In genomic region chr17:28000389-28000788, GRCm38 (mm10) we compare ENCODE assay signal across 12 mouse cellular contexts.
DNase-seq lines count a peak whose midpoint lies in the region; ATAC-seq and TF ChIP-seq lines count a peak whose summit lies in the region.
"Had no signal": no experiment of that assay in that cellular context is flagged by ENCODE, and none has a peak within 500 bp of the region (broad histone marks: within the 10 kb centered on the region; RNA-seq: fewer than 3 reads in every experiment).

No protein-coding gene starts in this region.

- 68% methylated on average over 4 of the region's 4 CpGs for WGBS in forebrain, embryonic 12.5 days
- WGBS in forebrain, embryonic 13.5 days, result 70% methylated on average over 4 of the region's 4 CpGs
- WGBS in limb, embryonic 14.5 days, result 82% methylated on average over 4 of the region's 4 CpGs

- no peak overlapping the region for H3K4me2 ChIP-seq in forebrain, embryonic 12.5 days
- H3K4me2 ChIP-seq in forebrain, embryonic 13.5 days, result no peak overlapping the region
- no peak overlapping the region for H3K4me2 ChIP-seq in limb, embryonic 14.5 days (replicated peaks; ENCODE audit: low read depth, low read length, severe bottlenecking)
- H3K4me2 ChIP-seq: heart, embryonic 13.5 days had no signal

- no peaks in the 10 kb centered on the region for H3K9me3 ChIP-seq in forebrain, embryonic 12.5 days
- no peaks in the 10 kb centered on the region for H3K9me3 ChIP-seq in forebrain, embryonic 13.5 days (replicated peaks)
- no peaks in the 10 kb centered on the region for H3K9me3 ChIP-seq in limb, embryonic 14.5 days (ENCODE audit: control insufficient read depth, low read length)
- H3K9me3 ChIP-seq: heart, embryonic 13.5 days had no signal

- peaks cover 29% of the 10 kb centered on the region for H3K4me1 ChIP-seq in forebrain, embryonic 12.5 days
- peaks cover 18% of the 10 kb centered on the region; the same call in 1 of the 2 replicates for H3K4me1 ChIP-seq in forebrain, embryonic 13.5 days
- H3K4me1 ChIP-seq in limb, embryonic 14.5 days (ENCODE audit: control insufficient read depth, insufficient read depth, low read length), result 0 out of 2 replicates have a peak, but pooled peaks cover 3% of the 10 kb centered on the region

- peaks cover 24% of the 10 kb centered on the region for H3K36me3 ChIP-seq in forebrain, embryonic 12.5 days (replicated peaks)
- H3K36me3 ChIP-seq in forebrain, embryonic 13.5 days (ENCODE audit: poor library complexity, severe bottlenecking), result peaks cover 36% of the 10 kb centered on the region
- H3K36me3 ChIP-seq in limb, embryonic 14.5 days (ENCODE audit: control insufficient read depth, insufficient read depth, low read length), result peaks cover 27% of the 10 kb centered on the region

- intact Hi-C loops in left cerebral cortex, adult 2 months (cut with DNase I), result no loop called here

- H3K27ac ChIP-seq in forebrain, embryonic 12.5 days, result peak overlapping the region; percentile 65; the same call in 1 of the 2 replicates
- H3K27ac ChIP-seq in forebrain, embryonic 13.5 days, result no peak overlapping the region
- H3K27ac ChIP-seq in left cerebral cortex, adult 2 months, result peak overlapping the region; percentile 75
- peak overlapping the region; percentile 50 for H3K27ac ChIP-seq in limb, embryonic 14.5 days (replicated peaks; ENCODE audit: low read depth, low read length)
- H3K27ac ChIP-seq: heart, embryonic 13.5 days had no signal

- TF ChIP-seq CTCF in left cerebral cortex, adult 2 months (IDR thresholded peaks at IDR 0.05), result no peak

- no peak for TF ChIP-seq POLR2A in limb, embryonic 14.5 days (IDR thresholded peaks at IDR 0.05; ENCODE audit: borderline replicate concordance, extremely low read depth, insufficient read depth, insufficient read length)

- H3K4me3 ChIP-seq in forebrain, embryonic 12.5 days (replicated peaks), result no peak overlapping the region
- no peak overlapping the region for H3K4me3 ChIP-seq in forebrain, embryonic 13.5 days
- no peak overlapping the region for H3K4me3 ChIP-seq in left cerebral cortex, adult 2 months
- H3K4me3 ChIP-seq in limb, embryonic 14.5 days (replicated peaks; ENCODE audit: low read length), result no peak overlapping the region
- H3K4me3 ChIP-seq: heart, embryonic 13.5 days; myocyte had no signal

- ATAC-seq in forebrain, embryonic 12.5 days (ENCODE audit: low FRiP score), result no peak
- no peak for ATAC-seq in forebrain, embryonic 13.5 days
- no peak for ATAC-seq in limb, embryonic 14.5 days (ENCODE audit: low FRiP score, low read depth)
- ATAC-seq: intestine, postnatal 0 days had no signal

- H3K9ac ChIP-seq in forebrain, embryonic 12.5 days, result no peak overlapping the region
- no peak overlapping the region for H3K9ac ChIP-seq in forebrain, embryonic 13.5 days
- no peak overlapping the region for H3K9ac ChIP-seq in limb, embryonic 14.5 days (ENCODE audit: low read depth, low read length, severe bottlenecking)
- H3K9ac ChIP-seq: heart, embryonic 13.5 days had no signal

- no peak for DNase-seq in left cerebral cortex, adult 2 months (ENCODE audit: extremely low spot score in 1 of 2, low spot score in 2 of 2)
- DNase-seq in left cerebral cortex, adult 9 months (ENCODE audit: low spot score in 2 of 2), result no peak
- peak; percentile 79 for DNase-seq in brain, adult 2 months (ENCODE audit: low read depth, low spot score)
- DNase-seq in limb, embryonic 14.5 days (ENCODE audit: low spot score), result no peak
- DNase-seq in thymus, adult 18-20 months, result no peak
- DNase-seq in heart, adult 9 months (ENCODE audit: low spot score in 2 of 2), result no peak
- DNase-seq: adrenal gland, adult 8-10 months had no signal

- no peaks in the 10 kb centered on the region for H3K27me3 ChIP-seq in forebrain, embryonic 12.5 days
- no peaks in the 10 kb centered on the region for H3K27me3 ChIP-seq in forebrain, embryonic 13.5 days
- H3K27me3 ChIP-seq in limb, embryonic 14.5 days (ENCODE audit: control insufficient read depth, insufficient read depth, low read length), result no peaks in the 10 kb centered on the region
- H3K27me3 ChIP-seq: heart, embryonic 13.5 days had no signal
